Mouse (Mus musculus) spleen, adult 2 months (tissue): ENCODE data around the gene Bex1.

Source experiments
- CTCF ChIP-seq: fragments of 200-500 bp; IDR thresholded peaks from 2 replicates; pipeline ENCODE4 v1.5.1; 2011; ENCODE audit warnings: mild to moderate bottlenecking, inconsistent platforms; ENCODE audit not compliant: insufficient read depth, insufficient read length, insufficient replicate concordance; ENCODE audit errors: extremely low read depth
- POLR2A ChIP-seq: fragments of 200-500 bp; IDR thresholded peaks from 2 replicates; pipeline ENCODE4 v1.6.1; 2011; ENCODE audit warnings: low read depth, low read length, inconsistent platforms

DNA sequence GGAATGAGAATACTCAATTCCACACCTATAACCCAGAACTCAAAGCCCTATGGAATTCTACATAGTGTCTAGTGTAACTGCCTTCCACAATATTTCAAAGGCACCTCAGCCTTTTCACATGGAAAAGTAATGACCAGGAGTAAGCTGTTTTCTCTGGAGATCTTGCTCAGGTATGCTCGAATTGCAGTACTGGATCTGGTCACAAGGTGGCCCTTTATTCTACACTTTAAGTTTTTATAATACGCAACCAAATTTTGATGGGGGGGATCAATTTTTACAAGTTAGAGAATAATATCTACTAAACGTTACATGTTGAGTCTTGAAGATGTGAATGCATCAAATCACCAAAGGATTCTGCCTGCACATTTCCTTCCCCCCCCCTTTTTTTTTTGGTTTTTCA lies 22.8 kb upstream of the Bex1 start:
- TF ChIP-seq CTCF (no peak), POLR2A (no peak)
